Mouse (Mus musculus) hindbrain, embryonic 15.5 days (tissue): ENCODE data around the gene Clasrp. TPM values are rescaled to one million over a fixed set of nuclear protein-coding genes. Genes with fewer than 3 reads are reported as not detected.
A peak's percentile ranks its signal among the peaks of the same experiment; 100 is the strongest.

ENCODE experiments used
- ATAC-seq: fragments of 200-750 bp; cut with Nextera tagmentation; 2 replicates; pipeline ENCODE4 v1.8.0; 2017; ENCODE audit warnings: low read depth, moderate number of reproducible peaks, moderate TSS enrichment; ENCODE audit not compliant: low FRiP score
- H3K27ac ChIP-seq: fragments of 300-500 bp; sonication (generic); replicated peaks from 2 replicates; pipeline ENCODE4 v1.5.1; 2015; ENCODE audit warnings: mild to moderate bottlenecking, inconsistent platforms
- H3K27me3 ChIP-seq: fragments of 300-500 bp; sonication (generic); 2 replicates; pipeline ENCODE4 v1.6.1; 2015; ENCODE audit warnings: control low read depth, inconsistent platforms
- H3K36me3 ChIP-seq: fragments of 300-500 bp; sonication (generic); 2 replicates; pipeline ENCODE4 v1.6.1; 2015; ENCODE audit warnings: control low read depth, inconsistent platforms
- H3K4me1 ChIP-seq: fragments of 300-500 bp; sonication (generic); replicated peaks from 2 replicates; pipeline ENCODE4 v1.6.1; 2015; ENCODE audit warnings: control low read depth, inconsistent platforms
- H3K4me2 ChIP-seq: fragments of 300-500 bp; sonication (generic); 2 replicates; pipeline ENCODE4 v1.6.1; 2015; ENCODE audit warnings: moderate library complexity, mild to moderate bottlenecking, inconsistent platforms
- H3K4me3 ChIP-seq: fragments of 300-500 bp; sonication (generic); 2 replicates; pipeline ENCODE4 v1.5.1; 2015; ENCODE audit warnings: mild to moderate bottlenecking, inconsistent platforms
- H3K9ac ChIP-seq: fragments of 300-500 bp; sonication (generic); 2 replicates; pipeline ENCODE4 v1.6.1; 2015; ENCODE audit warnings: inconsistent platforms
- H3K9me3 ChIP-seq: fragments of 300-500 bp; sonication (generic); 2 replicates; pipeline ENCODE4 v1.6.1; 2016; ENCODE audit warnings: control low read depth, inconsistent platforms
- WGBS: fragments of 180-500 bp; shearing (Covaris S2); methylation state at CpG from one replicate; pipeline ENCODE4 v1.1.7; 2015; 5-methylcytosine and 5-hydroxymethylcytosine counted together
- polyA plus RNA-seq: library from polyadenylated mRNA; unstranded; fragments of >200 nt; fragmentation: Nextera tagmentation; extraction: Ambion mirVana; gene quantifications from 2 replicates; pipeline ENCODE4 v1.2.1, GENCODE M21; 2015

Clasrp gene
- 56.0 and 60.7 TPM in 2 replicates for polyA plus RNA-seq

GRCm38 (mm10) chr7:19603849-19604605, at the start of gene Clasrp:
Clasrp (minus strand) TSS chr7:19604486.
- Histone ChIP-seq H3K36me3 (peaks cover 9% of the 10 kb centered on the region), H3K4me1 (peaks cover 45% of the 10 kb centered on the region), H3K4me2 (peak within 1 kb of the TSS; percentile 88), H3K9ac (peak within 1 kb of the TSS; percentile 98), H3K27ac (peak within 1 kb of the TSS; percentile 81), H3K4me3 (peak within 1 kb of the TSS; percentile 96), H3K27me3 (no peaks in the 10 kb centered on the region), H3K9me3 (no peaks in the 10 kb centered on the region)
- WGBS, result 1% methylated on average over 56 of the region's 57 CpGs
- peak; percentile 92 for ATAC-seq

GRCm38 (mm10) chr7:19652614-19653013, 48.3 kb upstream of the Clasrp start:
- Histone ChIP-seq H3K36me3 (peaks cover 48% of the 10 kb centered on the region), H3K4me2 (no peak overlapping the region), H3K27me3 (no peaks in the 10 kb centered on the region), H3K4me3 (no peak overlapping the region), H3K9ac (no peak overlapping the region), H3K27ac (no peak overlapping the region), H3K4me1 (no peaks in the 10 kb centered on the region), H3K9me3 (no peaks in the 10 kb centered on the region)
- WGBS, result 94% methylated on average over 2 of the region's 2 CpGs
- ATAC-seq, result no peak

- WGBS, result 91% methylated on average over 6 of the region's 6 CpGs
- ATAC-seq, result no peak
- no peak overlapping the region for H3K4me3 ChIP-seq
- H3K4me2 ChIP-seq, result no peak overlapping the region
- H3K27ac ChIP-seq, result no peak overlapping the region
- H3K9ac ChIP-seq, result no peak overlapping the region
- no peaks in the 10 kb centered on the region for H3K27me3 ChIP-seq
- H3K4me1 ChIP-seq, result no peaks in the 10 kb centered on the region
- H3K9me3 ChIP-seq, result no peaks in the 10 kb centered on the region
- H3K36me3 ChIP-seq, result peaks cover 55% of the 10 kb centered on the region
Measured at GRCm38 (mm10) chr7:19651063-19651786, 46.9 kb upstream of the Clasrp start.

GRCm38 (mm10) chr7:19641223-19641622, 36.9 kb upstream of the Clasrp start:
- no peak overlapping the region for H3K4me3 ChIP-seq
- ATAC-seq, result no peak
- H3K4me2 ChIP-seq, result no peak overlapping the region
- H3K36me3 ChIP-seq, result peaks cover 90% of the 10 kb centered on the region
- no peak overlapping the region for H3K27ac ChIP-seq
- no peaks in the 10 kb centered on the region for H3K27me3 ChIP-seq
- no peak overlapping the region for H3K9ac ChIP-seq
- no peaks in the 10 kb centered on the region for H3K9me3 ChIP-seq
- 94% methylated on average over 4 of the region's 4 CpGs for WGBS
- no peaks in the 10 kb centered on the region for H3K4me1 ChIP-seq

GRCm38 (mm10) chr7:19635074-19635827, 31.0 kb upstream of the Clasrp start:
- ATAC-seq, result no peak
- H3K4me2 ChIP-seq, result no peak overlapping the region
- no peaks in the 10 kb centered on the region for H3K27me3 ChIP-seq
- H3K4me1 ChIP-seq, result no peaks in the 10 kb centered on the region
- peaks cover 72% of the 10 kb centered on the region for H3K36me3 ChIP-seq
- H3K9me3 ChIP-seq, result no peaks in the 10 kb centered on the region
- WGBS, result 92% methylated on average over 11 of the region's 11 CpGs
- no peak overlapping the region for H3K4me3 ChIP-seq
- no peak overlapping the region for H3K27ac ChIP-seq
- H3K9ac ChIP-seq, result no peak overlapping the region

GRCm38 (mm10) chr7:19634591-19634990, 30.3 kb upstream of the Clasrp start:
- Histone ChIP-seq H3K27me3 (no peaks in the 10 kb centered on the region), H3K4me2 (no peak overlapping the region), H3K36me3 (peaks cover 67% of the 10 kb centered on the region), H3K27ac (no peak overlapping the region), H3K4me3 (no peak overlapping the region), H3K9me3 (no peaks in the 10 kb centered on the region), H3K4me1 (peaks cover 3% of the 10 kb centered on the region; the same call in 1 of the 2 replicates), H3K9ac (no peak overlapping the region)
- WGBS, result 96% methylated on average over 2 of the region's 2 CpGs
- ATAC-seq, result no peak

- Histone ChIP-seq H3K36me3 (peaks cover 60% of the 10 kb centered on the region), H3K9ac (no peak overlapping the region), H3K9me3 (no peaks in the 10 kb centered on the region), H3K4me1 (peaks cover 6% of the 10 kb centered on the region; the same call in 1 of the 2 replicates), H3K4me2 (no peak overlapping the region), H3K27ac (no peak overlapping the region), H3K27me3 (no peaks in the 10 kb centered on the region), H3K4me3 (no peak overlapping the region)
- WGBS, result 94% methylated on average over 15 of the region's 15 CpGs
- no peak for ATAC-seq
Measured at GRCm38 (mm10) chr7:19633855-19634254, 29.6 kb upstream of the Clasrp start.

GRCm38 (mm10) chr7:19633197-19633596, 28.9 kb upstream of the Clasrp start:
- Histone ChIP-seq H3K27me3 (no peaks in the 10 kb centered on the region), H3K4me3 (no peak overlapping the region), H3K9me3 (no peaks in the 10 kb centered on the region), H3K36me3 (peaks cover 53% of the 10 kb centered on the region), H3K27ac (no peak overlapping the region), H3K4me2 (no peak overlapping the region), H3K4me1 (peaks cover 7% of the 10 kb centered on the region), H3K9ac (no peak overlapping the region)
- 94% methylated on average over 17 of the region's 17 CpGs for WGBS
- no peak for ATAC-seq

DNA sequence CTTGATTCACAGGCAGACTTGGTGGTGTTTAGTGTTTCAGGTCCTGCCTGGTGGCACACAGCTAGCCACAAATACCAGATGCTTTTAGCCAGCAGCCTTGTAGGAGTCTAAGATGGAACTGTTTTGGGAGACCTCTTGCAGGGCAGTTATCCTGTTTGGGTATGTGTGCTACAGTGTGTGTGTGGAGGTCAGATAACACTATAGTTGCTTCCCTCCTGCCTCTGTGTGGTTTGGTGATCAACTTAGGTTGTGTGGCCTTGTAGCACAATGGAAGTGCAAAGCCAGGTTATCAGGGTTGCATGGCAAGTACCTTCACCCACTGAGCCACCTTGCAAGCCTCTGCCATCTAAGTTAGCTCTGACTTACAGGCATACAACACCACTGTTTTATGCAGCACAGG, 28.4 kb upstream of the Clasrp start:
- no peak overlapping the region for H3K4me2 ChIP-seq
- no peak overlapping the region for H3K9ac ChIP-seq
- ATAC-seq, result no peak
- peaks cover 12% of the 10 kb centered on the region for H3K4me1 ChIP-seq
- no peak overlapping the region for H3K27ac ChIP-seq
- peaks cover 48% of the 10 kb centered on the region for H3K36me3 ChIP-seq
- H3K4me3 ChIP-seq, result no peak overlapping the region
- no peaks in the 10 kb centered on the region for H3K27me3 ChIP-seq
- no peaks in the 10 kb centered on the region for H3K9me3 ChIP-seq

DNA sequence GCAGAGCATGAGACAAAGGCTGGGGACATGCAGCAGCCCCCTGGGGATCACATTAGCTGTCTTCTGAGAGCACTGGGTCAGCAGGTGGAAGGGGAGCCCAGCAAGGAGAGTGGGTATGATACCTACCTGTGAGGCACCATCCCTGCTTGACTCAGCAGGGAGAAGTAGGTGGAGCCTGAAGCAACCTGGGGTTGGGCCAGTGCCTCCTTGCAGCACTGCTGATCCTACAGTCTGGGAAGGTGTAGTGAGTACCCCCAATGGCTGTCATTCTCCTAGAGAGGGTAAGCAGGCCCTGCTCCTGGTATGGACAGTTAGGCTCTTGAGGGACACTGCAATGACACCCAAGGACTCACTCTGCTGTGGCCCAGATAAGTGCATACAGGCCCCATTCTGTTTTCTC, 28.0 kb upstream of the Clasrp start:
- peaks cover 44% of the 10 kb centered on the region for H3K36me3 ChIP-seq
- no peak for ATAC-seq
- no peaks in the 10 kb centered on the region for H3K9me3 ChIP-seq
- no peaks in the 10 kb centered on the region for H3K27me3 ChIP-seq
- no peak overlapping the region for H3K9ac ChIP-seq
- no peak overlapping the region for H3K4me2 ChIP-seq
- H3K27ac ChIP-seq, result no peak overlapping the region
- H3K4me3 ChIP-seq, result no peak overlapping the region
- H3K4me1 ChIP-seq, result peaks cover 13% of the 10 kb centered on the region

GRCm38 (mm10) chr7:19629361-19629734, 25.1 kb upstream of the Clasrp start, which contains the start of gene Relb:
Relb (minus strand) TSS chr7:19629438.
- Histone ChIP-seq H3K4me2 (peak within 1 kb of the TSS; percentile 85), H3K4me1 (peaks cover 13% of the 10 kb centered on the region), H3K9me3 (no peaks in the 10 kb centered on the region), H3K36me3 (peaks cover 15% of the 10 kb centered on the region), H3K27me3 (no peaks in the 10 kb centered on the region), H3K4me3 (peak within 1 kb of the TSS; percentile 58), H3K27ac (peak within 1 kb of the TSS; percentile 71), H3K9ac (peak within 1 kb of the TSS; percentile 41)
- ATAC-seq, result peak; percentile 76
- WGBS, result under 1% methylated on average over 40 of the region's 41 CpGs
